Mouse (Mus musculus): Measurements from ENCODE around the gene Reps2. TPM values are rescaled to one million over a fixed set of nuclear protein-coding genes. Genes with fewer than 3 reads are reported as not detected.

Gene Reps2
- total RNA-seq, 4 experiments from 2014 or later = 0.41 to 0.88 (median 0.83) TPM

DNA sequence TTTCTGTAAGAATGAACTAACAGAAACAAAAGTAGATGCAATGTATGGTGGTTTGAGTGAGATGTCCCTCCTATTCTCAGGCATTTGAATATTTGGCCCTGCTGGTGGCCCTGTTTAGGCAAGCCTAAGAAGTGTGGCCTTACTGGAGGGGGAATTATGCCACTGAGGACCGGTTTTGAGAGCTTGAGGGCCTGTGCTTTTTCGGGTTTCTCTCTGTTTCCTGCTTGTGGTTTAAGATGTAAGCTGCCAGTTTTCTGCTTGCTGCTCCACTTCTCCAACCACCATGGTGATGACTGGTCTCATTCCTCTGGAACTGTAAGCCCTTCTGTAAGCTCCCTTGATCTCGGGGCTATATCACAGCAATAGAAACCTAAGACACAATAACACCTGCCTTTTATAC, 142.5 kb downstream of the Reps2 start:
- DNase-seq (ENCODE audit: low spot score in 2 of 2) = no peak

DNA sequence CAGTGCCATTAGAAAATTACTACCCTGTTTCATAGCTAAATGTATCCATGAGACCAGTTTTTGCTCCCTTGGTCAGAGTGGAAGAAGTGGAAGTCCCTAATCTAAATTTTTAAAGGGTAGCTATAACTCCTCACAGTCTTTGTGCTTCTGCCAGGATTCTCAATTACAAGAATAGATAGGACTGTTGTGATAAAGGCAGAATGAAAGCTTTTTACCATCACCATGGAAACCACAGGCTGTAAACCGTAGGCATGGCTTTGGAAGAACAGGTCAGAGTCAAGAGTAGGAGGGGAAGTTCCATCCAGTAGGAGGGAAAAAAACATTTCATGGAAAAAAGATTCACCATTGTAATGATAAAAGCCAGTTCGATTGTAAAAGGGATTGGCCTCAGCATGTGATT, 147.0 kb downstream of the Reps2 start:
- DNase-seq (ENCODE audit: low spot score in 2 of 2) = no peak

DNA sequence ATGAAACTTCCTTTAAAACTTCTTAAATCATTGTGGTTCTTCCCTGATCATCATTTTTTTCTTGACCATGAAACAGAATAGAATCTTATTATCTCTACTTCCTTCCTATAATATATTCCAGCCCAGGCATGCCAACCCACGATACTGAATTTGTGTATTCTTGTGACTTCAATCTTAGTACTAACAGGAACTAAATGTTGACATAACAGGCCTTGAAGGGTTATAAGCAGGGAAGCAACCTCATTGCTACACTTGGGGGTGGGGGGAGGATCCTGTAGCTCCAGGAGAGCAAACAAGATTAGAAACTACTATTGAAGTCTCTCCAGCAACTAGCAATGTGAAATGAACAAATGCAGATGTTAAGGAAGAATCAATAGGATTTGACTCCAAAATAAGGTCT, 154.8 kb downstream of the Reps2 start:
- DNase-seq (ENCODE audit: low spot score in 2 of 2) = no peak

DNA sequence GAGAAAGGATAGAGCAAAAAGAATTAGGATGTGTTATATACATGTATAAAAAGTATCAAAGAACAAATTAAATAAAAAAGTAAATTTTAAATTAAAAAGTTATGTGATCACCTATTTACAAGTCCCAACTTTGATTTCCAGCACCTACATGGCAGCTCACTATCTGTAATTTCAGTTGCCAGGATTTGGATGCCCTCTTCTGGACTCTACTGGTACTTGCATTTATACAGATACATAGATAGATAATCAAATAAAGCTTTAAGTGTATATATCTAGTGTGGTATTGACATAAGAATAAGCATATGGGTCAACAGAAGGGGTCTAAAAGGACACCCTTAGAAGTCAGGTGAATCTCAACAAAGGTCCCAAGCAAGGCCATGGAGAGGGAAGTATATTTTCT, 155.7 kb downstream of the Reps2 start:
- no peak for DNase-seq (ENCODE audit: low spot score in 2 of 2)

DNA sequence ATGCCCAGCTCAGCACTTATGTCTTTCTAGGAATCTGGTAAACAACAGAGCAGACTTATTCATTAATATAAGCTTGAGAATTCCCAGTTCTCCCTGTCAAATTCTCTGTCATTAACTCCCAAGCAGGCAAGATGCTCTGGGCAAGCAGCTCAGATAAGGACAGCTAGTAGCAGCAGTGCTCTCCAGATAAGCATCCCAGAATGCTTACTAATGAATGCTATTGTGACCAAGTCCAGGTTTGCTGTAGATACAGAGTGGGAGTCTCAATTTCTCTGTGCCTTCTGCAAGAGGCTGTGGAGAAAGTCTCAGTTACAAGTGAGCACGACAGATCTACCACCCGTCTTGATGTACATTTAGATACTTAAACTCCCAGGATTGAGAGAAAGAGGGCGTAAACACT, 173.2 kb downstream of the Reps2 start:
- DNase-seq (ENCODE audit: low spot score in 2 of 2) = no peak

DNA sequence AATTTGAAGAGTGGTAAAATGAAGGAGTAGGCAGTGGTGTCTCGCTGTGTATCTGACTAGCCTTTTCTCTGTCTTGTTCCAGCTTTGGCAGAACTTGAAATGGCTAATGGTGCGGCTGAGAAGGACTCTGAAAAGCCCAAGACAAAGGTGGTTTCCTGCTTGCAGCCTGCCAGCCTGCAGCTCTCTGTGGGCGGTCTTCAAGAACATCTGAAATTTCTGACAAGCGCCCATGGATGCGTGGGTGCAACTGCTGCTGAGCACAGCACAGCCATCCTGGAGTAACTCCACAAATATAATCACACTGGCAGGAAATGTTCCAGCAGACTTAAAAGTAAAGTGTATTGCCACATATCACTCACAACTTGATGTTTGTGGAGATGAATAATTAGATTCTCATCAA, 181.3 kb downstream of the Reps2 start:
- no peak for DNase-seq (ENCODE audit: low spot score in 2 of 2)

DNA sequence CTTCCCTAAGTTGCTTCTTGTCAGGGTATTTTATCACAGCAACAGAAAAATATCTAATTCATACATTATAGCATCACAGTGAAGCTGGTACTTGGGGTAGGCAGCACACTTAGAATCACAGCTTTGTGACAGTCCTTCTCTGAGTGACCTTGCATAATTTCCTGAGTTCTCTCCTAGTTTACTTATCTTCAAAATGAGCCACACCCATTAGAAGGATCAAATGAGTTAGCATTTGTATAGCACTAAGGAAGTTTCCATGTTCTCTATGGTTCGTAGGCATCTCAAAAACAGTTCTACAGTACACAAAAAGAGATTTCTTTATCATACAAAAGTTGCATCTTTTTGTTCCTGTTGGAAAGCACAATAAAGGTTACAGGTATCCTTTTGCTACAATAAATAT, 187.0 kb downstream of the Reps2 start:
- no peak for DNase-seq (ENCODE audit: low spot score in 2 of 2)

DNA sequence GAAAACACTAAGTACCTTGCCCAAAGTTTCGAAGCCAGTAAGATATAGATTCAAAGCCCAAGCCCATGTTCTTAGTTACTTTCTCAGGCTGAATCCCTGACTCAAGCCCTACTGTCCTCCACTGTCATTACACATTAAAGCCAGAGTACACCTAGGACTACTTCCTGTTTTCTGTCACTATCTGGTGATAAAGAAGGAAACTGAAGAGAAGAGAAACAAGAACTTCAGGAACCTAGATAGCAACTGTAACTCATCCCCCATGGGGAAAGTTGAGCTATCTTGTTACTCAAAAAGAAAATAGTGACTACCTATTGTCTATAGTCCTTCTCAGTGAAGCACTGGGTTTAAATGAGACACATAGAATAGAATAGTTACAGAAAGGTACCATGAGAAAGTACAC, 188.1 kb downstream of the Reps2 start:
- DNase-seq (ENCODE audit: low spot score in 2 of 2) = no peak

DNA sequence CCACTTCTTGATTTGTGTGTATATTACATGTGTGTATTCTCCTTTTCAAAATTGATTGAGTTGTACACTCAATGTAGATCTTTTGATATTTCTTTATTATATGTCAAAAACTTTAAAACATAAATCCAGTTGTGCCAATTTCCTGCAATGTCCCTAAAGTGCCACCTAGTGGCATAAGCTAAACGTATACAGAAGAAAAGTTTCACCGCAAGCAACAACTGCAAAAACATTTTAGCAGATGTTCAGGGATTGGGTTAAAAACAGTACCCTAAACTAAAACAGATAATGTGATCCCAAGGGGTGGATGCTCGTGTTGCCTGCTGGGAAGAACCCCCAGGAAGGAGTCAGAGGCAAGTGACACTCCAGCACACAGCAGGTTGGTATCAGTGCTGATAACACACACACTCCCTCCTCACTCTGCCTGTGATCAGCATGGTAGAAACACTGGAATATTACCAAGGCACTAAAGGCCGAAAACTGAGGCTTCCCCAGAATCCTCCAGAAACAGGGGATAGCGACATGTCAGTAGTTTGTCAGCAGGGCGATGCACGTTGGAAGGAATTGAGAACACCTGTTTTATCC, 189.5 kb downstream of the Reps2 start:
- no peak for DNase-seq (ENCODE audit: low spot score in 2 of 2)

DNA sequence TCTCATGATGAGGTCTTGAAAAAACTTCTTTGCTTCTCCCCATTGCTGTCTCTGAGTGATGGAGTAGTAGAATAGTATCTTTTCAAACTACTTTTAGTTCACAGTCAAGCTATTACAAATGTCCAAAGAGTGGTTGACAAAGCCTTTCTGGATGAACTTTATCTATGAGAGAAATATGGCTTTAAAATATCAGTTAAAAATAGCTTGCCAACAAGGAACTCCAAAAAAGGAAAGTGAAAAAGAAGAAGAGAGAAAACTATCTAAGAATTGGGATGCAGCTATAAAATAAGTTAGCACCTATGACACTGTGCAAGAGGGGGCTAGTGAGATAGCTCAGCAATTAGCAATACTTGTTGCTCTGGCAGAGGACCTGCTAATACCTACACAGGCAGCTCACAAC, 190.8 kb downstream of the Reps2 start:
- no peak for DNase-seq (ENCODE audit: low spot score in 2 of 2)

DNA sequence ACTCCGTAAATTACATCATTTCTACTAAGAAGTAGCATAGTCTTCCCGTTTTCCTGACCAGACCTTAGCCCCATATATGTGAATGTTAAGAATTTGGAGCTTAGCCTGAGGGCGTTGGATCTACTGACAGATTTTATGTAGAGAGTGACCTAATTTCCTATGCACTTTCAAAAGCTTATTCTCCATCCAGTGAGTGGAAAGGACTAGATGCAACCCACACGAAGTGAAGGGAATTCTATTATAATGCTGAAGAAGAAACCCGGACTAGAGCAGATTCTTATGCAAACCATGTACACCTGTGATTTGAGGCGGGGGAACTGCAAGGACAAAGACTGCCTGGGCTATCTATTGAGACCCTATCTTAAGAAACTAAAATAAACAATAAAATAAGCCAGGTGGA, 195.5 kb downstream of the Reps2 start:
- no peak for DNase-seq (ENCODE audit: low spot score in 2 of 2)

DNA sequence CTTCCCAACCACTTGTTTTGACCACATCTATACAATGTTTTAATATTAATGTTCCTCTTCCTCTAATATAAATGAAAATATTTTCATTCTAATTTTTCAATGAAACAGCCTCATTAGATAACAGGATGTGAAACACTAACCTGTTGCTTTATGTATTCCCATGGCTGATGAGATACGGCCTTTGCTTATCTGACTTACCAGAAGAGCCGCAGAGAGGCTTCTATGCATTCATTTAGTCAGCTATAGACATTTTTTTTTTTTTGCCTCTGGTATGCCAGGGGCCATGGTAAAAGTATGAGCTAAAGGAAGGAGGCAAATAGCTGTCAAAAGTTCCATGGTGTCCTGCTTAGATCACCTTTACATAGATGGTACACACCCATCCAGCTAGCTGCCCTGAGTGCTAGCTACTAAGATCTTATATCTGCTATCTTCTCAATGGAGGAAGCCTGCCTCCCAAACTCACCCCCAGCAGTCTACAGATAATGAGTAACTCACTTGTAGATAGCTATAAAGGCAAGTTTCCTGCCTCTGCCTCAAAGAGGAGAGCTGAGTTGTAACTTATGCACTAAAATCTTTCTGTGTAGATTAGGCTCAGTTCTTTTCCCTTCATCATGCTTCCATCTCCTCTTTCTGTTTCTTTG, 196.7 kb downstream of the Reps2 start:
- DNase-seq (ENCODE audit: low spot score in 2 of 2) = no peak

DNA sequence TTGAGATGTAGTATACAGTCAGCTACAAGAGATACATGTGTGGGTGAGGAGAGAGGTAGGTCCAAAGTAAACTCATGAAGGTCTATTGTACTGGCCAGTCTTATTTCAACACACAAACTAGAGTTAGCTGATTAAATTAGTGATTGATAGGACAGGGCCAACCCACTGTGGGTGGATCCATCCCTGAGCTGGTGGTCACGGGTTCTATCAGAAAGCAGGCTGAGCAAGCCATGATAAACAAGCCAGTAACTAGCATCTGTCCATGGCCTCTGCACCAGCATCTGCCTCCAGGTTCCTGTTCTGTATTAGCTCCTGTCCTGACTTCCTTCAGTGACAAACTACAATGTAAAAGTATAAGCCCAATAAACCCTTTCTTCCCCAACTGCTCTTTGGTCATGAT, 200.1 kb downstream of the Reps2 start:
- no peak for DNase-seq (ENCODE audit: low spot score in 2 of 2)

DNA sequence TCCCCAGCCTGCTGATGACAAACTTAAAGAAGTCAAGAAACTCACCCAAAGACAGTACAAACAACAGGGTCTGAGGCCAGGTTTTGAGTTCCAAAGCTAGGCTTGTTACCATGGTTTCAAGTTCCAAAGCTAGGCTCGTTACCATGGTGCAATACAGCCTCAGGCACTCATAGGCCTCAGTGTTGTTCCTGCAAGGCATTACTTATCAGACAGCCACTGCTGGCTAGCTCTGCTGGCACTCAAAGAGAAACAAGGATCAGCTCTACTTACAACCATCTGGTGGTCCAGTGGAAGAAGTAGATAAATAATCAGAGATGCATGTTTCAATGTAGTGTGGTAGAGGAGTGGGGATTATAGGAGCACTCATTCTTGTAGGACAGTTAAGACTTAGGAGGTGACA, 200.5 kb downstream of the Reps2 start:
- no peak for DNase-seq (ENCODE audit: low spot score in 2 of 2)

DNA sequence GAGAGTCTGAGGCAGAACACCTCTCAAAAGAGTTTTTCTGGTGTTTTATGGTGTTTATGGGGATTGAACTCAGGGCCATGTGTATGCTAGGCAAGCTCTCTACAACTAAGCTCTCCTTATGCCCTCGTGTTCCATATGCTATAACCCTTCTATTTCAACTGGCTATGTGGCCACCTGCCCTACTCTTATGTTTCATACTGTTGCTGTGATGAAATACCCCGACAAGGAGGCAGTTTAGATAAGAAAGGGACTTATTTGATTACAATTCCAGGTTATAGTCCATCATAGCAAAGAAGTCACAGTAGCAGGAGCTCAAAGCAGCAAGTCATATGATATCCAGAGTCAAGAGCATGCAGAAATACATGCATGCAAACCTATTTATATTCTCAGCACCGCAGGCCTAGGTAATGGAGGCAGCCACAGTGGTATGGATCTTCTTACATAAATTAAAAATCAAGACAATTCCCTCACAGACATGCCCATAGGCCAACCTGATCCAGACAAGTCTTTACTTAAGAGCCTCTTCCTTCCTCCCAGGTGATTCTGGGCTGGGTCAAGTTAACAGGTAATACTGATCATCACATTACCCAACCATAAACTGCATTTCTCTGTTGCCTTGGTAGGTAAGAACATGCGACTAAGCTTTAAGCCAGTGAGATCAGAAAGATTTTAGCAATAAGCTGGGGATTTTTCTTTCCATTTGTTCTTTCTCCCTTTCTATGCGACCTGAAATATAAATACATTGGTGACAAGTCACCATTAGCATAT, 210.5 kb downstream of the Reps2 start:
- no peak for DNase-seq (ENCODE audit: low spot score in 2 of 2)

DNA sequence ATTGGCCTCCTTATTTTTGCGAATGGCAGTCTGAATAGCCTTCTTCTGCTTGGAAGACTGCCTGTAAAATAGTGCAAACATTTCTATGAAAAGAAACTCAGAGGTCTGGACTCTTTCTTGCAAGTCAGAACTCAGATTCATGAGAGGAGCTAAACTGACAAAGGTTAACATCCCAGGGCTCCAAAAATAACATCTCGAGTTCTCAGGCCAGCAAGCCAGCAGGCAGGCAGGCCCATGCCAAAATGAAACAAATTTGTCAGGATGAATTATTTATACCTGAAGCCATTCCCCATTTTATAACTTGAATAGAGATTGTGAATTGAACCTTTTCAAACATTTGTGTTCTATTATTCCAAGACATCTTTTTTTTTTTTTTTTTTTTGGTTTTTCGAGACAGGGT, 215.8 kb downstream of the Reps2 start:
- no peak for DNase-seq (ENCODE audit: low spot score in 2 of 2)

DNA sequence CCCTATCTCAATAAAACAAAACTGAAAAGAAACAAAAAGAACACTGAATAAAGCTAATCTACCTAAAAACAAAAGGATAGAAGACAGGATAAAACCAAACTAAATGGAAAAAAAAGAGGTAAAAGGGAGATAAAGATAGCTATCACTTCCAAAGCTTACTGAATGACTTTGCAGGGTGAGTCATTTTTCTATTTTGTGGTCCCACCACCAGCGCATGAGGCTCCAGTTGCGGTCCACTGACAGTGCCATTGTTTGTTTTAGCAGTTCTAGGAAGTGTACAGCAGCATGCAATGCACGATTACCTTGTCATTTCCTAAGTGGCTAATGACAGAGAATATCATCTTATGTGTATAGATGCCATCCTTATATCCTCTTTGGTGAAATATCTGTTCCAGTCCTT, 224.0 kb downstream of the Reps2 start:
- DNase-seq (ENCODE audit: low spot score in 2 of 2) = no peak

DNA sequence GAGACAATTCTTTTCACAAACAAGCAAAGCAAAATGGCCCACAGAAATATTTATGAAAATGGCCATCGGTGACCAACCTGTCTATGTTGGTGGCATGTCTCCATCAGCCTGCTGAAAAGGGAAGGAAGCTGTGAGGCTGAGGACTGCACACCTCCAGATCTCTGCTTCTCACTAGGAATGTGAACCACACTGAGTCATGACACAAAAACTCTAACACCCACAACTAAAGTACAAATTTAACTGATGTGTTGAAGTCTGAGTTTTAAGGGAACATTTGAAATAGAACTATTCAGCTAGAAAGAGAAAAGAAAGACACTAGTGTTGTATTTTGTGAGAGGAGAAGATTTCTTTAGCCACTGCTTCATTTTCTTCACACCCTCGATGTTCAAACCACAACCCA, 230.3 kb downstream of the Reps2 start:
- DNase-seq (ENCODE audit: low spot score in 2 of 2) = no peak

DNA sequence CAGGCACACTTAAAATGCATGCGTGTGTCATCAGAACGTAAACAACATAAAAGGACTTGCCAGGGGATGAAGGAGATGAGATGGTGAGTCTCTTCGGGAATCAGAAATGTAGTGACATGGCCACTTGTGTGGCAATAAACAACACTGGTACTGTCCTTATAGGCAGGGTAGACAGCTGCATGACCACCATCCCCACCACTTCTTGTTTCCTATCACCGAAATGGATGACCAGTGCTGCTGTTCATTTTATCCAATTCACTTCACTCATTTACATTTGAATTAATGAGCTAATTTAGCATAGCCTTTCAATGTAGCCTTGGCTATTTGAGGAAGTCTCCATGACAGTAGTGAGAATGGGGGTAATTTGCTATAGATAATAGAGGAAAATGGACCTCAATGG, 236.2 kb downstream of the Reps2 start:
- DNase-seq (ENCODE audit: low spot score in 2 of 2) = no peak

DNA sequence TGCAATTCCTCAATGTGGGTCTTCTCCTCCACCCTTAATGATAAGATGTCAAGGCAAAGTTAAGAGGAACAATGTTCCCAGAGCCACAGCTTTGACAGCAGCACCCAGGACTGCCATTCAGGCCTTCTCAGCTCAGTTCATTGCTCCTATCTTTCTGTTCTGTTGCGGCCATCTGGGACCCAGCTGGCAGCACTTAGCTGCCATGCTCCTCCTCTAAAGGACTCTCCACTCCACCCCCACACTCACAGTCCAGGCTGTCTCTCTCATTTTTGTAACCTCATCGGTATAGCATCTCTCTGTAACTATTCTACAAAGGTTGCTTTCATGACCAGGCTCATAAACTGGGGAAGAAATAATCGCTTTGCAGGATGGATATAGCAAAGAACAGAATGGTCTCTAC, 241.0 kb downstream of the Reps2 start:
- no peak for DNase-seq (ENCODE audit: low spot score in 2 of 2)

DNA sequence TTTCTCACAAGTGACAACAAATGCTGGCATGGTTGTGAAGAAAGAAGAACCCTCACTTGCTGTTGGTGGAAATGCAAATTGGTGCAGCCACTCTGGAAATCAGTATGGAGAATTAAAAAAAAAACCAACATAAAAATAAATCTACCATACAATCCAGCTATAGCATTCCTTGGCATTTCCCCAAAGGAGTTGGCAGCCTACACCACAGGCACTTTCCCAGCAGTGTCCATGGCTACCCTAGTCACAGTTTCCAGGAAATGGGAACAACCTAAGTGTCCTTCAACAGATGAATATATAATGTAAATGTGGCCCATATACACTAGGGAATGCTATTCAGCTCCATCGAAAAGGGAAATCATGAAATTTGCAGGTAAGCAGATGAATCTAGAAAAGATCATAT, 262.7 kb downstream of the Reps2 start:
- no peak for DNase-seq (ENCODE audit: low spot score in 2 of 2)

DNA sequence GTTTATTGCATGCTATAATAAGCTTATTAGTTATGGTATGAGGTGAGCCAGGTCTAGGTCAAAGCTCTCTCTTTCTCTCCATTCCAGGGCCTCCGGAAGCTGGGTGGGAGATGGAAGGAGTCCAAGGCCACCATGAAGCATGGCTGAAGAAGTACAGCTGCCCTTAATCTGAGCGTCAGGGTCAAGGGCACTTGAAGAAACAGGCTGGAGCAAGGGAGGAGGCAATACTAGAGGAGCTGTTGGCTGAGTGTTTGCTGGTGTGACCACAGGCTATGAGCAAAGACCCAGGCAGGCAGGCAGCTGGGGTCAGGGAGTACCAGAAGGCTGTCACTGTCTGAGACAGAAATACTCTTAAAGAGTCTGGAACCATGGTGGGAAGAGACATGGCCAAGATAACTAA, 280.2 kb downstream of the Reps2 start:
- no peak for DNase-seq (ENCODE audit: low spot score in 2 of 2)

Measured in gastrocnemius, adult 8-10 months (tissue).